Mouse (Mus musculus) lung, postnatal 0 days (tissue): ENCODE results near the gene Dlg4. TPM values are rescaled to one million over a fixed set of nuclear protein-coding genes. Genes with fewer than 3 reads are reported as not detected.
A peak's percentile ranks its signal among the peaks of the same experiment; 100 is the strongest.

Experiments
- ATAC-seq: fragments of 200-750 bp; cut with Nextera tagmentation; 2 replicates; pipeline ENCODE4 v1.8.0; 2017; ENCODE audit warnings: moderate library complexity
- DNase-seq: peaks from one replicate; pipeline ENCODE4 v3.0.0-alpha.2; 2016; ENCODE audit warnings: low spot score
- H3K27ac ChIP-seq: fragments of 300-500 bp; sonication (generic); 2 replicates; pipeline ENCODE4 v1.5.1; 2014; ENCODE audit warnings: antibody characterized with exemption, mild to moderate bottlenecking, low read length, mixed read lengths
- H3K27me3 ChIP-seq: fragments of 300-500 bp; sonication (generic); replicated peaks from 2 replicates; pipeline ENCODE4 v1.6.1; 2014; ENCODE audit warnings: low read length, mixed read lengths; ENCODE audit not compliant: insufficient read depth
- H3K36me3 ChIP-seq: fragments of 300-500 bp; sonication (generic); 2 replicates; pipeline ENCODE4 v1.6.1; 2014; ENCODE audit warnings: low read length, mixed read lengths; ENCODE audit not compliant: insufficient read depth
- H3K4me1 ChIP-seq: fragments of 300-500 bp; sonication (generic); 2 replicates; pipeline ENCODE4 v1.6.1; 2014; ENCODE audit warnings: antibody characterized with exemption, low read depth, low read length, mixed read lengths; ENCODE audit not compliant: insufficient read depth
- H3K4me2 ChIP-seq: fragments of 300-500 bp; sonication (generic); replicated peaks from 2 replicates; pipeline ENCODE4 v1.6.1; 2014; ENCODE audit warnings: low read depth, mild to moderate bottlenecking, low read length, moderate library complexity, mixed read lengths
- H3K4me3 ChIP-seq: fragments of 300-500 bp; sonication (generic); 2 replicates; pipeline ENCODE4 v1.5.1; 2014; ENCODE audit warnings: low read depth, low read length
- H3K9ac ChIP-seq: fragments of 300-500 bp; sonication (generic); replicated peaks from 2 replicates; pipeline ENCODE4 v1.6.1; 2014; ENCODE audit warnings: low read depth, mild to moderate bottlenecking
- H3K9me3 ChIP-seq: fragments of 300-500 bp; sonication (generic); 2 replicates; pipeline ENCODE4 v1.6.1; 2016; ENCODE audit warnings: low read length, mixed read lengths
- CTCF ChIP-seq: IDR thresholded peaks from 2 replicates; pipeline ENCODE4 v1.5.1; 2016; ENCODE audit warnings: antibody characterized with exemption, mild to moderate bottlenecking
- EP300 ChIP-seq: IDR thresholded peaks from 2 replicates; pipeline ENCODE4 v1.6.1; 2016; ENCODE audit warnings: antibody characterized with exemption, mild to moderate bottlenecking, control low read depth
- WGBS: fragments of 180-500 bp; shearing (Covaris S2); extraction: QIAGEN DNeasy Blood & Tissue Kit; methylation state at CpG from one replicate; pipeline ENCODE4 v1.1.7; 2014; 5-methylcytosine and 5-hydroxymethylcytosine counted together
- polyA plus RNA-seq: library from polyadenylated mRNA; unstranded; fragments of >200 nt; fragmentation: Nextera tagmentation; extraction: Ambion mirVana; gene quantifications from 2 replicates; pipeline ENCODE4 v1.2.1, GENCODE M21; 2015

Dlg4 gene
- polyA plus RNA-seq, 1 experiment from 2014 or later, result 2.0 TPM

DNA sequence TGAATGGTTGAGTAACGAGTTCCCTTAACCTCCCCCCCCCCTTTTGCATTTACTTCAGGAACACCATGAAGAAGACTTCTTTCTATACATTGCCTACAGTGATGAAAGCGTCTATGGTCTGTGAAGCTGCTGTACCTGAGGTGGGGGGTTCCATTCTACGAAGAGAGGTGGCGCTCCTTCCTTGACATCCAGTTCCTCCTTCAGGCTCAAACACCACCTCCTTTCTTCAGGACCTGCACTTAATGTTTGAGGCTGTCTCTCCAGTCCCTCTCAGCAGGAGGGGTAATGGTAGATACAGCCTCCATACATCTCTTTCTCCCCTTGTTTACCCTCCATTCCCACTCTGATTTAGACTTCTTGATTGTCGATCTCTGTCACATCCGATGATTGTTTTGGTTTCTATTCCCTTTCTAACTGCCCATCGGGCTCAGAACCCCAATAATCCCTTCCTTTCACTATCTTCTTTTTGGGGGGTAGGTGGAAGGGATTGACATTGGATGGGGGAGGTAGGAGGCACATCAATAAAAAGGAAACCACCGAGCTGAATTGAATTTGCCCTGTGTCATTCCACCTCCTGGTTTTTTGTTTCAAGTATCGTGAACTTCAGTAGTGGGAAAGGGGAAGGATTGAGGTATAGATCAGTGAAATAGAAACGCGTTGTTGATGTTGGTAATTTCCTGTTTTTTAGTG lies 22.2 kb upstream of the Dlg4 start:
- Histone ChIP-seq H3K4me3 (peak overlapping the region; percentile 87; the same call in 1 of the 2 replicates), H3K4me1 (peaks cover 9% of the 10 kb centered on the region; the same call in 1 of the 2 replicates), H3K27me3 (no peaks in the 10 kb centered on the region), H3K9me3 (no peaks in the 10 kb centered on the region), H3K4me2 (peak overlapping the region; percentile 68; the same call in 1 of the 2 replicates), H3K27ac (peak overlapping the region; percentile 10), H3K9ac (no peak overlapping the region), H3K36me3 (peaks cover 20% of the 10 kb centered on the region; the same call in 1 of the 2 replicates)
- 84% methylated on average over 11 of the region's 11 CpGs for WGBS
- DNase-seq (peak; percentile 7), ATAC-seq (no peak)
- TF ChIP-seq EP300 (no peak), CTCF (peak; percentile 42)

DNA sequence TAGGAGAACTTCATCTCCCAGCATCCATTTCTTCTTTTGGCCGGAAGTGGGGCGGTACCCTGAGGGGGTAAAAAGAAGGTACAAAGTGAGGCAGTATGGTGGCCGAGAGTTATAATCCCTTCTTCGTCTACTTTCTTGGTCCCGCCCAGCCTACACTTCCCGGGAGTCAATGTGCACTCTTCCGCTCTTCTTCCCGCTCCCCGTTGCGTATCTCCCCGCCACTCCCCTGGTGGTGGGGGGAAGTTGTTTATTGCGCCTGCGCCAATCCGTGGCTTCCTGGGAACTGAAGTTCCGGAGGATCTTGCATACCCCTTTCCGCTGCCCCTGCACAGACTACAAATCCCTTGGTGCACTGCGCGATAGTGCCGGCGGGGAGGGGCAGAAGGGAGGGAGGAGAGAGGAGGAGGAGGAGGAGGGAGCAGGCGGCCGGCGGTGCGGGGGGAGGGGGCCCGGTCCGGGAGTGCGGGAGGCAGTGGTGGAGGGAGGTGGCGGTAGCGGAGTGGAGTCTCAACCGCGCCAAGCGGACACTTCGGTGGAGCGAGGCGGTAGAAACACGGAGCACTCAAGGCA lies 21.3 kb upstream of the Dlg4 start, which contains the start of gene Phf23:
Phf23 (plus strand) TSS at position 387 of the 570 bp plus-strand sequence.
- peak within 1 kb of the TSS; percentile 68 for H3K4me2 ChIP-seq
- DNase-seq (peak; percentile 100), ATAC-seq (peak; percentile 74)
- peak; percentile 69 for TF ChIP-seq CTCF
- peak; percentile 68; the same call in 1 of the 2 replicates for TF ChIP-seq EP300
- peak within 1 kb of the TSS; percentile 93 for H3K9ac ChIP-seq
- WGBS, result under 1% methylated on average over 36 of the region's 36 CpGs
- H3K9me3 ChIP-seq, result no peaks in the 10 kb centered on the region
- peak within 1 kb of the TSS; percentile 98 for H3K27ac ChIP-seq
- no peaks in the 10 kb centered on the region for H3K27me3 ChIP-seq
- peaks cover 23% of the 10 kb centered on the region; the same call in 1 of the 2 replicates for H3K36me3 ChIP-seq
- peaks cover 12% of the 10 kb centered on the region; the same call in 1 of the 2 replicates for H3K4me1 ChIP-seq
- peak within 1 kb of the TSS; percentile 87 for H3K4me3 ChIP-seq

DNA sequence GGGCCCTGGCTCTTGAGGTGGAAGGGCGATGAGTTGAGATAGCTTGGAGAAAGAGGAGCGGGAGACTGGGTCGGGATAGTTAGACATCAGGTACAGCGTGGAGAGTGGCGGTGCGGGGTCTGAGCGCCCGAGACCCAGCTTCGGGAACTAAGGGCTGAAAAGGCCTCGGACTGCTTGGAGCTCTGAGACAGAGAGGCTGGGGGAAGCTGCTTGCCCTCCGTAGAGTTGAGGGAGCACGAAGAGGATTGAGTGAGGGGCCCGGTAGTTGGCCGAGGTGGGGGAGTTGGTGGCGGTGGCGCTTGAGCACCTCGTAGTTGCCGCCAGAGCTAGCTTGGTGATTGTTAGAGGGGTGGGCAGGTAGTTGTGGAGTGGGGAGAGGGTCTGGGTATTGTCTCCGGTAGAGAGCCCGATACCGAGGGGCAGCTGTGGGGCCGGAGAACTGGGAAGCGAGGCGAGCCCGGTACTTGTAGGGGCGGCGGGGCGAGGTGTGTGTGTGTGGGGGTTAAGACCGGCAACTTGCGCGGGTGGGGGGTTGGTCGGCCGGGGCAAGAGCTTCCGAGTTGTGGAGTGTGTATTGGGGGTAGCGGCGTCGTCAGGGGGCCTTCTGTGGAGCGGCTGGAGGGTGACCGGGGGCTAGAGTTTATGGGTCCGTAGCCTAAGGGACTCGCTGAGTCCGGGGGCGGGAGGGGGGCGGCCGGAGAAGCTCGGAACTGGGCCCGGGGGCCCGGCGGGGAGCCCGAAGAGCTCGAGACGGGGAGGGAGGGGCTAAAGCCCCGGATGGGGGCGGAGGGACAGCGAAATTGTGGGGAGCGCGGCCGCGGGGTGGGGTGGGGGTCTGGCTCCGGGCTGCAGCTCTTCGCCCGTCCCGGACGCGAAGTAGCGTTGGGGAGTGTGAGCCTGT lies 20.3 kb upstream of the Dlg4 start:
- Histone ChIP-seq H3K36me3 (peaks cover 23% of the 10 kb centered on the region; the same call in 1 of the 2 replicates), H3K27me3 (no peaks in the 10 kb centered on the region), H3K4me2 (peak overlapping the region; percentile 68), H3K27ac (peak overlapping the region; percentile 98), H3K4me3 (peak overlapping the region; percentile 87), H3K9me3 (no peaks in the 10 kb centered on the region), H3K9ac (peak overlapping the region; percentile 93), H3K4me1 (peaks cover 16% of the 10 kb centered on the region; the same call in 1 of the 2 replicates)
- under 1% methylated on average over 49 of the region's 66 CpGs for WGBS
- DNase-seq (peak; percentile 77), ATAC-seq (peak; percentile 2)
- TF ChIP-seq EP300, result no peak
- TF ChIP-seq CTCF, result no peak

DNA sequence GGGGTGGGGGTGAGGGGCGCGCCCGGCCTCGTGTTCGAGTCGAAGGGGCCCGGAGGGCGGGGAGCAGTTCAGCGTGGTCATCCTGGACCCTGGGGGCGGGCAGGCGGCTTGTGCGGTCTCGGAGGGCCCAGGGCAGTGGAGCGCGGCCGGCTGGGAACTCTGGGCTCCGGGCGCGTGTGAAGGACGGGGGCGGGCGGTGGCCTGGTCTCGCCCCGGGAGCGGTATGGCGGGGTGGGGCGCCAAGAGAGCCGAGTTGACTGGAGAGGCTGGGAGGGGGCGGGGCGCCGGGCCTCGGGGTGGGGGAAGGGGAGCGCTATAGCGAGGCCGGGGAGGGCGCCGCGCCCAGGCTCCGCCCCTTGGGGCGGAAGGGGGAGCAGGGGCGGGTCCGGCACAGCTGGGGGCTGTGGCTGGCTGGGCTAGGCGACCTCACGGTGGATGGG lies 19.7 kb upstream of the Dlg4 start:
- Histone ChIP-seq H3K27me3 (no peaks in the 10 kb centered on the region), H3K9ac (peak overlapping the region; percentile 93), H3K4me1 (peaks cover 18% of the 10 kb centered on the region; the same call in 1 of the 2 replicates), H3K4me2 (peak overlapping the region; percentile 68), H3K27ac (peak overlapping the region; percentile 98), H3K4me3 (peak overlapping the region; percentile 87), H3K9me3 (no peaks in the 10 kb centered on the region), H3K36me3 (peaks cover 23% of the 10 kb centered on the region; the same call in 1 of the 2 replicates)
- DNase-seq, result peak; percentile 96
- peak; percentile 62 for ATAC-seq
- WGBS, result 1% methylated on average over 30 of the region's 44 CpGs
- TF ChIP-seq EP300, result no peak
- no peak for TF ChIP-seq CTCF

DNA sequence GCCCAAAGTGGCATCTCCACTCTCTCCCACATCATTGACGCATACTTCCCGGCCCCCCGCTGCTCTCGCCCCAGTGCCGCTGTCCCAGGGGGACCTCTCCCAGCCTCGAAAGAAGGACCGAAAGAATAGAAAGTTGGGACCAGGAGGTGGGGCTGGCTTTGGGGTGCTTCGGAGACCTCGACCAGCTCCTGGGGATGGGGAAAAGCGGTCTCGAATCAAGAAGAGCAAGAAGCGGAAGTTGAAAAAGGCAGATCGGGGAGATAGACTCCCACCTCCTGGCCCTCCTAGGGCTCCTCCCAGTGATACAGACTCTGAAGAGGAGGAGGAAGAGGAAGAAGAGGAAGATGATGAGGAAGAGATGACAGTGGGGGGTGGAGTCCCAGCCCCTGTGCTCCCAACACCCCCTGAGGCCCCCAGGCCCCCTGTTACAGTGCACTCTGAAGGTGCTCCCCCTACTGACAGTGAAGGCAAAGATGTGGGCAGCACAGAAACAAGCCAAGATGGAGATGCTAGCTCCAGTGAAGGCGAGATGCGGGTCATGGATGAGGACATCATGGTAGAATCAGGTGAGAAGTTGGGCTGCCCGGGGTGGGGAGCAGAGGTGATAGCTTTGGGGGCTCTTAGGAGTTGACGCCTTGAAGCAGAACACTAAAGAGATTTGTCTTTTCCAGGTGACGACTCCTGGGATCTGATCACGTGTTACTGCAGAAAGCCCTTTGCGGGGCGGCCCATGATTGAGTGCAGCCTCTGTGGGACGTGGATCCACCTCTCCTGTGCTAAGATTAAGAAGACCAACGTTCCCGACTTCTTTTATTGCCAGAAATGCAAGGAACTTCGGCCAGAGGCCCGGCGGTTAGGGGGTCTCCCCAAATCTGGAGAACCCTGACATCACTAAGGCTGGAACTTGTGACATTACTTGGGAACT lies 17.9 kb upstream of the Dlg4 start:
- Histone ChIP-seq H3K4me3 (no peak overlapping the region), H3K4me2 (no peak overlapping the region), H3K9me3 (no peaks in the 10 kb centered on the region), H3K9ac (no peak overlapping the region), H3K27ac (no peak overlapping the region), H3K36me3 (peaks cover 23% of the 10 kb centered on the region; the same call in 1 of the 2 replicates), H3K27me3 (no peaks in the 10 kb centered on the region), H3K4me1 (peaks cover 16% of the 10 kb centered on the region)
- peak; percentile 45; the same call in 1 of the 2 replicates for TF ChIP-seq CTCF
- no peak for TF ChIP-seq EP300
- 90% methylated on average over 27 of the region's 27 CpGs for WGBS
- ATAC-seq, result no peak
- peak; percentile 12 for DNase-seq
